Mouse (Mus musculus): Measurements from ENCODE around the gene Mmp27. TPM values are rescaled to one million over a fixed set of nuclear protein-coding genes. Genes with fewer than 3 reads are reported as not detected.

Mmp27 gene
- polyA plus RNA-seq, 1 experiment, result not detected

DNA sequence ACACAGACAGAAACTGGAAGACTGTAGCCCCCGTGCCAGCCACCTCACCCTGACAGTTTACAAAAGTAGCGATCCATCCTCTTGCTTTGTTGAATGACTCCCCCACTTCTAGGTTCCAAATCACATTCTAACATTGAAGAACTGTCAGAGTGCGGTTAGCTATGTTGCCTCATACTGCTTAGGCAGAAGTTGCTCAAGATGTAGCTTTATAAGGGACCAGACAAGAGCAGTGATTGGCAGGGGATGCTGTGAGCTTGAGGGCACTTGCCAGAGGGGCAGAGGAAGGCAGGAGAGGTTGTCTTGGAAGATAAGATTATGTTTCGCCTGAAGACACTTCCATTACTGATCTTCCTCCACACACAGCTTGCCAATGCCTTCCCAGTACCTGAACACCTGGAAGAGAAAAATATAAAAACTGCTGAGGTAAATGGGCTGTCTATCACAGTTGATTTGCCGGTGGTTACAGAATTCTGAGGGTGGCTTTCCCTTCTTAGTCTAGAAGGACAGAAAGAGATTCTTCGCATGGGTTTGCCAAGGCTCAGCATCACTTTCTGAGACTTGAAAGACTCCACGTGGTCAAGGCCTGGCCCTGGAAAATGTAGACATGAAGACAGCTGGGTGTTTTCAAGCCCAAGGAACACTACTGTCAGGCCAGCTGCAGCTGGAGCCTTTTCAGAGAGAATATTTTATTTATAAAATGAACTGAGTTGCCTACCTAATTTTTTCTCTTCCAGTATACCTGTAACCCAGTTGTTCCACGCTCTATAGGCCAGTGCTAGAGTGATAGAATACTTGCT, 12.8 kb upstream of the Mmp27 start, which contains the start of gene Mmp8:
TSS of gene Mmp8 (plus strand) at position 236 of the 797 bp plus-strand sequence.
- no peak for TF ChIP-seq CTCF (IDR thresholded peaks at IDR 0.05; ENCODE audit: extremely low read depth, insufficient read depth, low read length)
- no peak for TF ChIP-seq POLR2A (IDR thresholded peaks at IDR 0.05; ENCODE audit: extremely low read depth, insufficient read depth, low read length)
- Histone ChIP-seq H3K27ac (ENCODE audit: insufficient read depth, low read length) (no peak within 1 kb of the TSS), H3K4me1 (ENCODE audit: control insufficient read depth, insufficient read depth, low read length) (no peaks in the 10 kb centered on the region), H3K4me3 (ENCODE audit: insufficient read depth, low read length) (no peak within 1 kb of the TSS)

DNA sequence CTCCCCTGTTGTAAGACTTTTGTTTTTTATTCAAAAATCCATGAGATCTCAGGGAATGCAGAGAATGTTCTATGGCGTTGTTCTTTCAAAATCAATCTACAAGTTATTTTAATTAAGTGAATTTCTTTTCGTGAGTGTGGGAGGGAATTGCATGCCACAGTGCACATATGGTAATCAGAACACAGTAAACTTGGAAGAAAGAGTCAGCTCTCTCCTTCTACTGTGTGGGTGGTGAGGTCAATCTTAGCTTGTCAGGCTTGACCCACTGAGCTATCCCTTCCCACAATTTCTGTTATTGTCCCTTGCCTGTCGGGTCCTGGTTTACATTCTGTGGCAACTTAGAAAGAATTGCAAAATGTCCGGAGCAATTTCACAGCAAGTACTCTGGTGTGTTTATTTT, 11.2 kb upstream of the Mmp27 start:
- no peak overlapping the region for H3K27ac ChIP-seq (ENCODE audit: insufficient read depth, low read length)
- H3K4me1 ChIP-seq (ENCODE audit: control insufficient read depth, insufficient read depth, low read length), result no peaks in the 10 kb centered on the region
- H3K4me3 ChIP-seq (ENCODE audit: insufficient read depth, low read length), result no peak overlapping the region
- TF ChIP-seq CTCF (IDR thresholded peaks at IDR 0.05; ENCODE audit: extremely low read depth, insufficient read depth, low read length) (no peak), POLR2A (IDR thresholded peaks at IDR 0.05; ENCODE audit: extremely low read depth, insufficient read depth, low read length) (no peak)

DNA sequence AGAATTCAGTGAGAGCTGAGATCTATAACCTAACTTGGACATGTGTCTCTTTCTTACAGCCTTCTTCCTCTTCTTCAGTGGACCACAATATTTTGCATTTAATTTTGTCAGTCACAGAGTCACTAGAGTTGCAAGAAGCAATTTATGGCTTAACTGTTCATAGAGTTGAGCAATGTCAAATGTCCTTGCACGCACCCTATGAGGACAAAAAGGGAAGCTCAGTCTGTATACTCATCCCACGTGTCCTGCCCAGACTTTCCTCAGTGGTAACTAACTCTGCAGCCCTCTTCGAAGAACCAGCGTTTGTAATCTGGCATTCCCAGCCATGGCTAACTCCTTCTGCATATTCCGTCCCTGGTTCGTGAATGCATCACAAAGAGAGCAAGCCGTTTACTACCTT, 3.8 kb upstream of the Mmp27 start:
- no peak overlapping the region for H3K27ac ChIP-seq (ENCODE audit: insufficient read depth, low read length)
- no peak overlapping the region for H3K4me3 ChIP-seq (ENCODE audit: insufficient read depth, low read length)
- no peak for TF ChIP-seq POLR2A (IDR thresholded peaks at IDR 0.05; ENCODE audit: extremely low read depth, insufficient read depth, low read length)
- TF ChIP-seq CTCF (IDR thresholded peaks at IDR 0.05; ENCODE audit: extremely low read depth, insufficient read depth, low read length), result no peak
- no peaks in the 10 kb centered on the region for H3K4me1 ChIP-seq (ENCODE audit: control insufficient read depth, insufficient read depth, low read length)

- H3K4me3 ChIP-seq (ENCODE audit: insufficient read depth, low read length), result no peak overlapping the region
- no peak overlapping the region for H3K27ac ChIP-seq (ENCODE audit: insufficient read depth, low read length)
- TF ChIP-seq CTCF (IDR thresholded peaks at IDR 0.05; ENCODE audit: extremely low read depth, insufficient read depth, low read length) (no peak), POLR2A (IDR thresholded peaks at IDR 0.05; ENCODE audit: extremely low read depth, insufficient read depth, low read length) (no peak)
- no peaks in the 10 kb centered on the region for H3K4me1 ChIP-seq (ENCODE audit: control insufficient read depth, insufficient read depth, low read length)
Observed at GRCm38 (mm10) chr9:7567923-7568322, 3.3 kb upstream of the Mmp27 start.

GRCm38 (mm10) chr9:7570485-7570884, 711 bp upstream of the Mmp27 start:
- TF ChIP-seq POLR2A (IDR thresholded peaks at IDR 0.05; ENCODE audit: extremely low read depth, insufficient read depth, low read length) (no peak), CTCF (IDR thresholded peaks at IDR 0.05; ENCODE audit: extremely low read depth, insufficient read depth, low read length) (no peak)
- no peak overlapping the region for H3K4me3 ChIP-seq (ENCODE audit: insufficient read depth, low read length)
- no peak overlapping the region for H3K27ac ChIP-seq (ENCODE audit: insufficient read depth, low read length)
- H3K4me1 ChIP-seq (ENCODE audit: control insufficient read depth, insufficient read depth, low read length), result no peaks in the 10 kb centered on the region

- no peaks in the 10 kb centered on the region for H3K4me1 ChIP-seq (ENCODE audit: control insufficient read depth, insufficient read depth, low read length)
- TF ChIP-seq POLR2A (IDR thresholded peaks at IDR 0.05; ENCODE audit: extremely low read depth, insufficient read depth, low read length) (no peak), CTCF (IDR thresholded peaks at IDR 0.05; ENCODE audit: extremely low read depth, insufficient read depth, low read length) (no peak)
- no peak overlapping the region for H3K4me3 ChIP-seq (ENCODE audit: insufficient read depth, low read length)
- no peak overlapping the region for H3K27ac ChIP-seq (ENCODE audit: insufficient read depth, low read length)
Observed at GRCm38 (mm10) chr9:7572188-7572587, 992 bp downstream of the Mmp27 start.

GRCm38 (mm10) chr9:7572663-7573308, 1.6 kb downstream of the Mmp27 start:
- Histone ChIP-seq H3K27ac (ENCODE audit: insufficient read depth, low read length) (no peak overlapping the region), H3K4me3 (ENCODE audit: insufficient read depth, low read length) (no peak overlapping the region), H3K4me1 (ENCODE audit: control insufficient read depth, insufficient read depth, low read length) (no peaks in the 10 kb centered on the region)
- TF ChIP-seq POLR2A (IDR thresholded peaks at IDR 0.05; ENCODE audit: extremely low read depth, insufficient read depth, low read length) (no peak), CTCF (IDR thresholded peaks at IDR 0.05; ENCODE audit: extremely low read depth, insufficient read depth, low read length) (no peak)

GRCm38 (mm10) chr9:7575526-7575925, 4.3 kb downstream of the Mmp27 start:
- TF ChIP-seq CTCF (IDR thresholded peaks at IDR 0.05; ENCODE audit: extremely low read depth, insufficient read depth, low read length) (no peak), POLR2A (IDR thresholded peaks at IDR 0.05; ENCODE audit: extremely low read depth, insufficient read depth, low read length) (no peak)
- no peak overlapping the region for H3K27ac ChIP-seq (ENCODE audit: insufficient read depth, low read length)
- H3K4me1 ChIP-seq (ENCODE audit: control insufficient read depth, insufficient read depth, low read length), result no peaks in the 10 kb centered on the region
- H3K4me3 ChIP-seq (ENCODE audit: insufficient read depth, low read length), result no peak overlapping the region

DNA sequence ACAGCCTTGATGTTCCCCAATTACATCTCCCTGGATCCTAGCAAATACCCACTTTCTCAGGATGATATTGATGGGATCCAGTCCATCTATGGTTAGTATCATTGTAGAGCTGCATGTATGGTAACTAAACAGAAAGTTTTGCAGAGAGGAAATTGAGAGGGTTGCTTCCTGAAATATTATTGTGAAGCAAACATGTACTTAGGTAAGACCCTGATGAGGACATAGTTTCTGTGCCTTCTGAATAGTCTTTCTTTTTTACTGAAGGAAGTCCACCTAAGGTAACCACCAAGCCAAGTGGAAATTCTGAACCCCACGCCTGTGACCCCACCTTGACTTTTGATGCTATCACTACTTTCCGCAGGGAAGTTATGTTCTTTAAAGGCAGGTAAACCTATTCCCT, 6.2 kb downstream of the Mmp27 start:
- no peak overlapping the region for H3K27ac ChIP-seq (ENCODE audit: insufficient read depth, low read length)
- H3K4me3 ChIP-seq (ENCODE audit: insufficient read depth, low read length), result no peak overlapping the region
- no peaks in the 10 kb centered on the region for H3K4me1 ChIP-seq (ENCODE audit: control insufficient read depth, insufficient read depth, low read length)
- TF ChIP-seq POLR2A (IDR thresholded peaks at IDR 0.05; ENCODE audit: extremely low read depth, insufficient read depth, low read length) (no peak), CTCF (IDR thresholded peaks at IDR 0.05; ENCODE audit: extremely low read depth, insufficient read depth, low read length) (no peak)

- Histone ChIP-seq H3K4me1 (ENCODE audit: control insufficient read depth, insufficient read depth, low read length) (no peaks in the 10 kb centered on the region), H3K4me3 (ENCODE audit: insufficient read depth, low read length) (no peak overlapping the region), H3K27ac (ENCODE audit: insufficient read depth, low read length) (no peak overlapping the region)
- no peak for TF ChIP-seq CTCF (IDR thresholded peaks at IDR 0.05; ENCODE audit: extremely low read depth, insufficient read depth, low read length)
- TF ChIP-seq POLR2A (IDR thresholded peaks at IDR 0.05; ENCODE audit: extremely low read depth, insufficient read depth, low read length), result no peak
Observed at GRCm38 (mm10) chr9:7590063-7590462, 18.9 kb downstream of the Mmp27 start.
